Mouse (Mus musculus): ENCODE data around the gene Sbf2. TPM values are rescaled to one million over a fixed set of nuclear protein-coding genes. Genes with fewer than 3 reads are reported as not detected.

Gene Sbf2
- total RNA-seq, 2 experiments from 2014 or later, result 76.7 to 81.4 TPM

Other genes with a start within 250 kb of the Sbf2 start
- 1 to 10 TPM; 1.5 to 2.4 TPM for gene Adm, start 12.7 kb upstream of the Sbf2 start, total RNA-seq (2021)
- gene Ampd3, start 153.3 kb upstream of the Sbf2 start, total RNA-seq (2021), result 10 to 100 TPM; 28.2 to 29.9 TPM
- gene Rnf141, start 229.5 kb upstream of the Sbf2 start, total RNA-seq (2021), result 10 to 100 TPM; 80.5 to 82.7 TPM
- gene Lyve1, start 248.3 kb upstream of the Sbf2 start, total RNA-seq (2021), result 1 to 10 TPM; 2.5 to 3.5 TPM

Data from layer of hippocampus, postnatal 14 days (tissue).